Mouse (Mus musculus) neutrophil, adult 5-6 weeks (primary cell): ENCODE results near the gene Olfr1418. TPM values are rescaled to one million over a fixed set of nuclear protein-coding genes. Genes with fewer than 3 reads are reported as not detected.
"Not testable (repeated sequence)": the region's sequence is repeated elsewhere in the genome, so short reads cannot be mapped to it uniquely, and the experiment has no call there.

Experiments
- ATAC-seq: fragments of 151-379, 151-347 bp; 2 replicates; pipeline ENCODE4 v1.8.0; 2017; ENCODE audit warnings: mild to moderate bottlenecking, moderate TSS enrichment; ENCODE audit not compliant: insufficient number of reproducible peaks, poor library complexity, low FRiP score, severe bottlenecking; ENCODE audit errors: extremely low read depth
- total RNA-seq: library from RNA; stranded (forward); fragments of 200-1000 nt; gene quantifications from 2 replicates; pipeline ENCODE4 v1.2.3, GENCODE M21; 2017

Olfr1418 gene
- not detected in 2 replicates for total RNA-seq

DNA sequence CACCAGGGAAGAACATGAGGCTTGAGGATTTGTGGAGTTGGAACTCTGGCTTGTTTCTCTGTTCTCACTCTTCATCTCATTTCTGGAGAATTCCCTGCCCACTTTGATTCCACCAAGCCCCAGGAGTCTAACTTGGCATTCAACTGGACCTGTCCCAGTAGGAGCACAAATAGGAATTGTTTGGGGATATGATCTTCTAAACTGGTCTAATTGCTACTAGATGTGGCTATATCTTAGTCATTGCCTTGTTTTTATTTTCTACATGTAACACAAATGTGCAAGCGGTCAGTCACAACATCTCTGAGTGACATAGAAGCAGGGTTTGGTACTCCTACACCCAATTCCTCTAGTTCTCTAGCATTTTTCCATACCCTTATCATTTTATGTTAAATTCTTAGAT lies at the start of gene Olfr1418:
Gene Olfr1418, minus strand, starts transcription at position 101 of the 400 bp plus-strand sequence.
- no peak for ATAC-seq

DNA sequence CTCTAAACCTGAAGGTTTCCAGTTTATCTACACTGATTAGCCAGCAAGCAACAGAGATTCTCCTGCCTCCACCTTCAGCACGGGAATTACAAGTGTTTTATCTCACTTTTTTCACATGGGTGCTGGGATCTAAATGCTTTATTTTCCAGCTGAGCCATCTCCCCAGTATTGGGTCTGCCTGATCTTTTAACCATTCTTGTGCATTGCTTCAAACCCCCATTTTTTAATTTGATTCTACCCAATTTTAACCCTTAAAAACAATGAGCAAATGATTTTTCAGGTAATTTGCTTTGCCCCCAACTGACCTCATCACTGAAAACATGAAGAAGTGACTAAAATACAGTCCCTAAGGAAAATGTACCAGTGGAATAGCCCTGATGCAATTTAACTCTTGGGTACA lies 25.4 kb upstream of the Olfr1418 start, which contains the start of gene Olfr1420:
Gene Olfr1420, plus strand, starts transcription at position 301 of the 400 bp plus-strand sequence.
- ATAC-seq = no peak

DNA sequence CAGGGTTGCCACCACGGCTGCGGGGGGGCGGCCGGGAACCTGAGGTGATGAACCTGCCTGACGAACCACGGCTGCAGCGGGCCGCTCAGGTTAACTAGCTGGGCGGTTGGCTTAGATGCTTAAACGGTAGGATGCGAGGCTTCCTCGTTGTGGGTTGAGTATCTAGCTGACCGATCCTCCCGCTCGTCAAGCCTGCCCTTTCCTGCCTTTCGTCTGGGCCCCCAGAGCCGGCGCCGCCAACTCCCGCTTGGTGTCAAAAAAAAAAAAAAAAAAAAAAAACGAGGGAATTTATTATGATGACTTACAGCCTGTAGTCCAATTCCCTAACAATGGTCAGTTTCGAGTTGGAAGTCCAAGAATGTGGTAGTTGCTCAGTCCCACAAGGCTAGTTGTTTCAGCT lies 17.5 kb upstream of the Olfr1418 start:
- not testable (repeated sequence) for ATAC-seq

DNA sequence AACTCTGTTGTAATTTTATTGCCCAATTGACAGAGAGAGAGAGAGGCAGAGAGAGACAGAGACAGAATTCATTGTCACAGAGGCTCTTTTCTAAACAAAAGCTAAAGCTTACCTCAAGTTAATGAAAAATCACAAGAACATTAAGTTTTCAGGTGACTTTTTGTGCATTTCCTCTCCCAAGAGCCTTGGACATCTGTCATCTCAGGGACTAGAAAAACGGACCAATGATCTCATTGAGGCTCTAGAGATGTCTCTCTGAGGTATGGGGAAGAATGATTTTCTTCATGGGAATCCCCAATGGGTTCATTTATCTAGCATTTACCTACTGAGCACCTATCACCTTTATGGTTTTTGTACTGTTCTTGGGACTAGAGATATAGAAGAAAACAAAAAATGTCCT lies 14.1 kb upstream of the Olfr1418 start, which contains the start of gene Olfr1419:
Gene Olfr1419, minus strand, starts transcription at position 101 of the 400 bp plus-strand sequence.
- ATAC-seq = no peak

DNA sequence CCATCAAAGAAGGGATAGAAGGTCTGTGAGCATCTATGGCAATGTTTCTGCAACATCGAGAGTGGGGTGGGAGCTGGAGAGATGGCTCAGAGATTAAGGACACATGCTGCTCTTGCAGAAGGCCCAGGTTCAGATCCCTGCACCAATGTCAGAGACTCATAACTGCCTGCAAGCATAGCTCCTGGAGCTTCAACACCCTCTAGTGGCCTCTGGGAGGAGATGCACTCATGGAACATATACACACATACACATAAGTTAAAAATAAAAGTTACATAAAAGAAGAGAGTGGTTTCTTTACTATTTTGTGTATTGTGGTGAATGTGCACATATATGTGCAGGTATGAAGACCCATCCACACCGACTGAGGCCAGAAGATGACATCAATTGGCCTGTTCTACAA lies 7.0 kb upstream of the Olfr1418 start:
- ATAC-seq = no peak

DNA sequence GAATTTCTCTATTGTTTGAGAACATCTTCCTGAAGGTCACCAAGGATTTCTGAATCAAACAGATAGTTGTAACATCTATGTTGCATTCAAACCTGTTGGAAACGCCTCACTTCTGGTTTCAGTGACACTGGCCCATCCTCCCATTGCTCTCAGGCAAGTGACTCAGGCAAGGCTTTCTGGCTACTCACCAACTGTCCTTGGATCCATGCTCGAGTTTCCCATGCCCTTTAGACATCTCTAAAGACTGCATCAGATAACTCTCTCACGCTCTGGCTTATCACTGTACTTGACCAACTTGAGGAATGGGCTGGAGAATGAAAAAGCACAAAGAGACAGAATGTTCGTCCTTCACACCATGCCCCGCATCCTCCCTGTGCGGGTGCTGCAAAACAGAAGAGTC lies 4.4 kb downstream of the Olfr1418 start:
- ATAC-seq = no peak

DNA sequence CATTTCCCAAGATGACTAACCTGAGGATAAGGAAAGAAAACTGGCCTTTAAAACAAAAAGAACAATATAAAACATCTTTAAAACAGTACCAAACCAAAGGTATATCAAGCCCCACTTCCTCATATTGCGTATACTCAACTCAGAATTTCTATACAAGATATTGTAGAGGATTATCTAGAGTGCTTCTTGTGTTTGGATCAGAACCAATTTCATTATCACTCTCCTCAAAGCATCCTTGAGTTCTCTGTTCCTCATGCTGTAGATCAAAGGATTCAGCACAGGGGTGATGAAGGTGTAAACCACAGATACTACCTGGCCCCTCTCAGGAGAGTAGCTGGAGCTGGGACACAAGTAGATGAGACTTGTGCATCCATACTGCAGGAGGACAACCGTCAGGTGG lies 6.0 kb downstream of the Olfr1418 start:
- ATAC-seq = no peak

DNA sequence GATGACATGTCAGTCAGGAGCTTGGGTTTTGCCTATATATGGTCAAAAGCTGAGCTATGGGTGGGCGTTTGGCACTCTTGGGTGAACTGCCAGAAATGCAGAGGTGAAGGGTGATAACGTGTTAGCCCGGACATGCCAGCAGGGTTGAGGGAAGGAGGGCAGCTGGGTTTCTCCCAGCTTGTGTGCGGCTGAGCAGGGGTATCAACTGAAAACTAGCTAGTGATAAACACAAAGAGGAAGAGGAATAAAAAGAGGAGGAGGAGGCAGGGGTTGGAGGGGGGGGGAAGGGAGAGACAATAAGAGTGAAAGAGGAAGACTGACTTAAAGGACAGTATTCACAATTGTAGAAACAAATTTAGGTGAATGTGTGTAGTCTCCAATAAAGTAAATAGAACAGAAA lies 8.2 kb downstream of the Olfr1418 start:
- no peak for ATAC-seq

DNA sequence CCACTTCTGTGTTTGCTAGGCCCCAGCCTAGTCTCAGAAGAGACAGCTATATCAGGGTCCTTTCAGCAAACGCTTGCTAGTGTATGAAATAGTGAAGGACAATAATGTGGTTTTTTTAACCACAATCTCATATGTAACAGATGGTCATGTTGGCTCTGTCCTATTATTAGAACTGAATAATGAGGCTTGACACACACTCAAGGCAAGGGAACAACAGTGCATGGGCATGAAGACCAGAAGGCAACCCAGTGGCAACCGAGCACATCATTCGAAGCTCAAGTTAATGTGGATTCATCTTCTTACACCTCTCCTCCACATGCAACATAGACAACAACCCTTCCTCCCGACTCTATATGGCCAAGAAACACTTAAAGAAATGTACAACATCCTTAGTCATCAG lies 14.5 kb downstream of the Olfr1418 start:
- ATAC-seq = no peak

DNA sequence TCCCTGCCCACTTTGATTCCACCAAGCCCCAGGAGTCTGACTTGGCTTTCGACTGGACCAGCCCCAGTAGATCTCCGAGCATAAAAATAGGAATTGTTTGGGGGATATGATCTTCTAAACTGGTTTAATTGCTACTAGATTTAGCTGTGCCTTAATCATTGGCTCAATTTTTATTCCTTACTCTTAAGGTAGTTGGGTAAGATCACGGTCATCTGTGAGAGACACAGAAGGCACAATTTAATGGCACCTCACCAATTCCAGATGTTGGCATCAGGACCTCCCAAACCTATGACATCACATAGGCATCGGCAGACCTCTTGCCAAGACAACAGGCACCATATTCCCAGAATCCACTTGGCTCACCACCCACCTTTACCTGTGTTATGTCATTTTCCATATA lies 21.7 kb downstream of the Olfr1418 start, which contains the start of gene Olfr1417:
Gene Olfr1417, minus strand, starts transcription at position 101 of the 400 bp plus-strand sequence.
- no peak for ATAC-seq

DNA sequence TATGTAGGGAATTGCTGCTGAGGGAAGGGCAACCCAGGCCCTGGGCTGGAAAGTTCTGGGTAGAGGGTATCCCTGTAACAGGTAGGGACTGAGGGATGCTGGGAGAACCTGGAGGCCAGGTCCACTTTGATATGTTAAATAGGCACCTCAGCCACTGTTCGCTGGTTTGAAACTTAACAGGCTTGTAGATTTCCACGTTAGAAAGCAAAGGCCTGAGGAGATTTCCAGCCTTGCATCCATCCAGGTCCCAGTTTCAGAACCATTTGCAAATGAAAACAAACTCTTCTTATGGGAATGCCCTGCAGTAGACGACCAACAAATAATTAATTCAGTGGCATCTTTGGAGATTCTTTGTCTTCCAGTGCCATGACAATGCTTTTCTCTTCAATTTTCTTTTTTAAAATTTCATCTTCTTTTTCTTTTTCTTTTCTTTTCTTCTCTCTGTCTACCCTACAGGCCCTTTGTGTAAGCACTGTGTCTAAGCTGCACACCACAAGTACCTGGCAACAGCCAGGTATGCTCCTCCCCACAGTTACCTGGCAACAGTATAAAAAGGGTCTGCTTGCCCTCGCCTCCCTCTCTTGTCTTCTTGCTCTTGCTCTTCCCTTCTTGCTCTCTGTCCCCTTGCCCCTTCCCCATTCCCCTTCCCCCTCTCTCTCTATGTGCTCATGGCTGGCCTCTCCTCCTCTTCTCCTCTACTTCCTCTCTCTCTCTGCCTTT lies 37.4 kb downstream of the Olfr1418 start:
- ATAC-seq = no peak

DNA sequence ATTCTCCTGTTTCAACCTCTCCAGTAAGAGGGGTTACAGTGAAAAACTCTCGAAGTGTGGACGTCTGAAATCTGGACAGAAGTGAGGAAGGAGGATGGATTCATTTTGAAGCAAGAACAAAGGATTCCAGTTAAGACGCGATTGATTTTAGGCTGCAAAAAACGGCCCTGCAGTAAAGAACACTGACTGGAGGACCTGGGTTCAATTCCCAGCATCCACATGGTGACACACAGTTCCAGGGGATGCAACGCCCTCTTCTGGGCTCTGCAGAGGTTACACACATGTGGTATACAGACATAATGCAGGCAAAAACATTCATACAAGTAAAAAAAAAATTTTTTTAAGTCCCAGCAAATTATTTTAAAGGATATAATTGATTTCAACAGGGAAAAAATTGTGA lies 40.7 kb downstream of the Olfr1418 start:
- ATAC-seq = no peak

DNA sequence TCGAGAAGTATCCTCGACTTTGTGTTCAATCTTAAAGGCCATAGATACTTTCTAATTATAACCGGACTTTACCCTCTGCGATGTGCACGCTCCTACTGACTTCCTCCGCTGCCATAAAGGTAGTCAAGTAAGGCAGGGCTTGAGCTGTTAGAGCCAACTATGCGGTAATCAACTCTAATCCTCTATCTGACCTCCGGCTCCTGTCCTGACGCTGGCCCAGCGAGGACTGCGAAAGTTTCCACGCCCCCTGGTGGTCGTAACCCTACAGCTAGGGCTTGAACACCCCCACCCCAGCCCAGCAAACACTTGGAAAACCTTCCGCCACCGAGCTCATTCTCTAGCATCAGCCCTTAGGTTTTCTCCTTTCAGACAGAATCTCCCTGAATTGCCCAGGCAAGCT lies 41.1 kb downstream of the Olfr1418 start:
- ATAC-seq = peak; percentile 45; the same call in 1 of the 2 replicates

DNA sequence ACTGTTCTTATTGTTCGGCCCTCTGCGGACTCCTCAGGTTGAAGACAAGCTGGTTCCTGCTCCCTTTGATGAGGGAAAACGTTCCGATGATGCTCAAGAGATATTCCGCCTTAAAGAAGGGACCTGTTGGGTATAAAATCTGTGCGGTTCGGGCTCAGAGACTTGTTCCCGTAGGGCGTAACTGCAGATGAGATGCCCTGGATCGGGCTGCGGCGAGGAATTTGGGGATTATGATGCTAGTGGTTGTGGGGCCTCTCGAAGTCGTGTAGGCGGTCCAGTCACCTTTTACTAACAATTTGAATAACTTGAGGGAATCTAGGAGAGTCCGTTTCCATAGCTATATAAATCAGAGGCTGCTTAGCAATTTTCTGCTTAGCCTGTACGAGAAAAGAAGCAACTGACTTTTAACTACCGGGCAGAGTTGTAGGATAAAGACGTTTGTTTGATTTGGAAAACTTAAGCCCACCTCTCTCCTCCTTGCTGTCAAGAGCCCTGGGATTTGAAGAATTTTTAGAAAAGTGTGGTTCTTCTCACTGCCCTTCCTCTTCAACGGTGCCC lies 41.6 kb downstream of the Olfr1418 start, which contains the start of gene Stx3:
Gene Stx3, minus strand, starts transcription at position 261 of the 558 bp plus-strand sequence.
- no peak for ATAC-seq

DNA sequence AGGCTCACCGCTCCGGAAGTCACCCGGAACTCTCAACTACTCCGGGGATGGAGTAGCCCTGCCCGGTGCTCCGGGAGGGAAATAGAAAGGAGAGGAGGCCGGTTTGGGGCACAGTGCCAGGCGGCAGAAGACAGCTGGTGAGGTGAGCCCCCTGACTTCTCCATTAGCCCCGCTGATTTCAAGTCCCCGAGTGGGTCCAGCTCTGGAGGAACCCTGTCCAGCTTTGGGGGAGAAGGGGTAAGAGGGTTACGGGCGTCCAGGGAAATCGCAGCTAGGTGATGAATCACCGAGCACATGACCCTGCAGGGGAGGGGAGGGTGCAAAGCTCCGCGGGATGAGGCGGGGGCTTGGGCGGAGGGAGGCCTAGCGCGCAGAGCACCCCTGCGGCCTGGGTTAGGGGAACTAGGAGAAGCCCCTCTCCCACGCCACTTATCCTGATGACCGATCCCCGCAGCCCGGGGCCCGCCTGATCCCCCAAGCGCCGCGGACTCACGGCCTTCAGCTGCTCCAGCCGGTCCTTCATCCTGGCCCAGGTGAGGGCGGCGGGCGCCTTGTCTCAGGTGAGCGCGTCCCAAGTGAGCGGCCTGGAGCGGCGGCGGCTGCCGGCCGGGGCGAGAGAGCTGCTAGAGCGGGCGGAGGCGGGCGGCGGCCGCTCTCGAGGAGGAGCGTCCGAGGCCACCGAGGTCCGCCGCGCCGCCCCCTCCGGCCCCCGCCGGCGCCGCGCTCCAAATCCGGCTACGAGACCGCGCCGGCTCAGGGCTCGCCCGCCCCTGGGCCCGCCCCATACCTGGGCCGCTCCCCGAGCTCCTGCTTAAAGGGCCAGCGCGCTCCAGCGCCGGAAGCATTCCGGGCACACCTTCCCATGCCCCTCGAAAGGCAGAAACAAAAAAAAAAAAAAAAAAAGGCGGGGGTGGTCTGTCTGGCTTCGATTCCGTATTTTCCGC lies 42.4 kb downstream of the Olfr1418 start:
- ATAC-seq = peak; percentile 5; the same call in 1 of the 2 replicates

DNA sequence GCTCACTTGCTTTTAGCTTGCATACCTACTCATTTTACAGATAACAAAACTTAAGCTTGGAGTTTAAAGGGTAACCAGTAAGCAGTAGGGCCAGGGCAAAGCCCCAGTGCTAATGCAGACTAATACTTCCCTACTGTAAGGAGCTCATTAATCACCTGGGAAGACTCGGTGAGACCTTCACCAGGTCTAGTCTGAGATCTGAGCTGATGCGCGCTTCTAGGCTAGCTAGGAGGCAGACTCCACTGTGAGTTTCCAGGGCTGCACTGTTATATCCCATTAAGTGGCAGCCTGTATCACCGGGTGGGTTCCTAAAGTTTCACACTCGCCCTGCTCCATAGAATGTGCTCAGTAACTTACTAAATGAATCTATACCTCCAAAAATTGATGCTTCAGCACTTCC lies 43.3 kb downstream of the Olfr1418 start:
- ATAC-seq = no peak

DNA sequence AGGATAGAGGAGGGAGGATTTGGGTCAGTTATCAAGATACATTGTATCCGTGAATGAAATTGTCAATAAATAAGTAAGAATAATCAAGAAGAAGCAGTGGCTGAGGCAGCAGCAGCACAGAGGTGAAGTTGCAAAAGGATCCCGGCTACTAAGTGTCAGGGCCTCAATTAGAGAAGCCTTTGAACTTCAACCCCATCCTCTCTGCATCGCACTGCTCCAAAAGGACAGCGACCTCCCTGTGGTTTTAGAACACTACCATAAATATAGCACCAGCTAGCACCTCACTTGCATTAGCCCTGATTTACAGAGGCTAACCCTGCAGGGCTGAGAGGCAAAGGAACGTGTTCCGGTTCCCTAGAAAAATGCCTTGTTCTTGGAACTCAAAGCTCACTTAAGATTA lies 44.2 kb downstream of the Olfr1418 start:
- ATAC-seq = no peak

DNA sequence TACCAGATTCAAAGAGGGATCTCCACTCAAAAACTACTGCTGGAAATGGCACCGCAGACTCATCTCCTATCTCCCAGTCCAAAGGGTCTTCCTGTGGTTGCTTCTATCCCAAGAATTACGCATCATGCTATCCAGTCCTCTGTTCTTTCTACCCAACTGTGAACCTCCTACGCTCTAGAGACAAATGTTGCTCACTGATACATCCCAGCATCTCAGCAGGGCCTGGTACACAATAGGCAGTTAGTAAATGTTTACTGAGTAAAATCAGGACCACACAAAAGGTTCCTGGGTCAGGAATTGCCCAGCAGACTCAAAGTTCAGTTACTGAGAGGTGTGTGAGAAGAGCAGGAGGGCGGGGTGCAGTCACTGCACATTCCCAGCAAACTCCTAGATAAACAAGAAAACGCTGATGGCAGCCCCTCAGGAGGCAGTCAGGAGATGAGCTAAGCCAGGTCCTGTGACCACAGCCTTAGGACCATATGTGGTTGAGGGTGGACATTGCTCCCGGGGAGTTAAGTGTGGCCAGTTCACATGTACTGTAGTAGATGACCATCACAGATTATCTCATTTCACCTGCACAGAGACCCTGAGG lies 46.0 kb downstream of the Olfr1418 start:
- ATAC-seq = no peak

DNA sequence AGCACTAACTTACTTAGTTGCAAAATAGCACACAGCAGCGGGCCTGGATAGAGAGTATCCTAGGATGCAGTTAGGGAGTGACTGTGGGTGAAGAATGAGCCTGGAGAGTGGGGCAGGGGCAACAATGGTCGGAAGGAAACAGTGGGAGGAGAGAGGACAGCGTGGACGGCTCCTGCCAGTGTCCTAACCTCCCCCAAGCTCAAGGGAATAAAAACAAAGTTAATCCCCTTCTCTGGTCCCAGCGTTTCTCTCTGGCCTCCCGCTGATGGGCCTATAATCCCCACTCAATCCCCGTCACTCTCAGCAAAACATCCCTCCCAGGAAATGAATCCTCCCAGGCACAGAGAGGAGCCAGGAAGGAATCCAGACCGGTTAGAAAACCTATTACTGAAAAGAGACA lies 47.2 kb downstream of the Olfr1418 start:
- no peak for ATAC-seq
